Mouse (Mus musculus) hindbrain, embryonic 14.5 days (tissue): ENCODE data around the gene Ksr1. TPM values are rescaled to one million over a fixed set of nuclear protein-coding genes. Genes with fewer than 3 reads are reported as not detected.

Experiments
- ATAC-seq: fragments of 200-750 bp; cut with Nextera tagmentation; 2 replicates; pipeline ENCODE4 v1.8.0; 2017; ENCODE audit warnings: moderate number of reproducible peaks, mild to moderate bottlenecking, moderate TSS enrichment, moderate library complexity; ENCODE audit not compliant: low FRiP score
- DNase-seq: peaks from one replicate; pipeline ENCODE4 v3.0.0-alpha.2; 2015; ENCODE audit warnings: low spot score
- H3K27ac ChIP-seq: fragments of 300-500 bp; sonication (generic); 2 replicates; pipeline ENCODE4 v1.5.1; 2014; ENCODE audit warnings: mild to moderate bottlenecking, moderate library complexity
- H3K27me3 ChIP-seq: fragments of 300-500 bp; sonication (generic); 2 replicates; pipeline ENCODE4 v1.6.1; 2014; ENCODE audit warnings: mild to moderate bottlenecking, low read length, mixed read lengths; ENCODE audit not compliant: control insufficient read depth, insufficient read depth
- H3K36me3 ChIP-seq: fragments of 300-500 bp; sonication (generic); replicated peaks from 2 replicates; pipeline ENCODE4 v1.6.1; 2014; ENCODE audit not compliant: control insufficient read depth, insufficient read depth
- H3K4me1 ChIP-seq: fragments of 300-500 bp; sonication (generic); replicated peaks from 2 replicates; pipeline ENCODE4 v1.6.1; 2014; ENCODE audit warnings: antibody characterized with exemption, low read length, mixed read lengths; ENCODE audit not compliant: control insufficient read depth, insufficient read depth
- H3K4me2 ChIP-seq: fragments of 300-500 bp; sonication (generic); replicated peaks from 2 replicates; pipeline ENCODE4 v1.6.1; 2014; ENCODE audit warnings: mild to moderate bottlenecking, moderate library complexity
- H3K4me3 ChIP-seq: fragments of 300-500 bp; sonication (generic); replicated peaks from 2 replicates; pipeline ENCODE4 v1.5.1; 2014; ENCODE audit warnings: mild to moderate bottlenecking, low read length
- H3K9ac ChIP-seq: fragments of 300-500 bp; sonication (generic); 2 replicates; pipeline ENCODE4 v1.6.1; 2014
- H3K9me3 ChIP-seq: fragments of 300-500 bp; sonication (generic); 2 replicates; pipeline ENCODE4 v1.6.1; 2016; ENCODE audit warnings: low read length; ENCODE audit not compliant: control insufficient read depth
- WGBS: fragments of 180-500 bp; shearing (Covaris S2); extraction: QIAGEN DNeasy Blood & Tissue Kit; methylation state at CpG from one replicate; pipeline ENCODE4 v1.1.7; 2014; 5-methylcytosine and 5-hydroxymethylcytosine counted together
- polyA plus RNA-seq: library from polyadenylated mRNA; unstranded; fragments of >200 nt; fragmentation: Nextera tagmentation; extraction: Ambion mirVana; gene quantifications from 2 replicates; pipeline ENCODE4 v1.2.1, GENCODE M21; 2014

Ksr1 gene
- polyA plus RNA-seq, 1 experiment from 2014 or later: 7.7 TPM

- 59% methylated on average over 5 of the region's 5 CpGs for WGBS
- ATAC-seq: no peak
- H3K4me2 ChIP-seq: no peak overlapping the region
- H3K27me3 ChIP-seq: no peaks in the 10 kb centered on the region
- H3K4me3 ChIP-seq: no peak overlapping the region
- peaks cover 21% of the 10 kb centered on the region for H3K4me1 ChIP-seq
- DNase-seq: no peak
- no peak overlapping the region for H3K27ac ChIP-seq
- no peak overlapping the region for H3K9ac ChIP-seq
- no peaks in the 10 kb centered on the region for H3K36me3 ChIP-seq
- no peaks in the 10 kb centered on the region for H3K9me3 ChIP-seq
Measured at GRCm38 (mm10) chr11:79118918-79119377, 27.3 kb downstream of the Ksr1 start.

GRCm38 (mm10) chr11:79116665-79117064 is 29.5 kb downstream of the Ksr1 start:
- peaks cover 21% of the 10 kb centered on the region for H3K4me1 ChIP-seq

GRCm38 (mm10) chr11:79115659-79116058 is 30.5 kb downstream of the Ksr1 start:
- Histone ChIP-seq H3K4me2 (no peak overlapping the region), H3K9me3 (no peaks in the 10 kb centered on the region), H3K4me1 (peaks cover 21% of the 10 kb centered on the region), H3K4me3 (no peak overlapping the region), H3K27me3 (no peaks in the 10 kb centered on the region), H3K36me3 (no peaks in the 10 kb centered on the region), H3K9ac (no peak overlapping the region), H3K27ac (no peak overlapping the region)
- DNase-seq (no peak), ATAC-seq (no peak)
- 77% methylated on average over 8 of the region's 8 CpGs for WGBS

More at GRCm38 (mm10) chr11:79116665-79117064, 29.5 kb downstream of the Ksr1 start:
- ATAC-seq: peak; percentile 74; the same call in 1 of the 2 replicates
- H3K4me2 ChIP-seq: no peak overlapping the region
- peak; percentile 46 for DNase-seq
- H3K4me3 ChIP-seq: no peak overlapping the region
- no peaks in the 10 kb centered on the region for H3K27me3 ChIP-seq
- no peak overlapping the region for H3K9ac ChIP-seq
- WGBS: 6% methylated on average over 9 of the region's 9 CpGs
- H3K9me3 ChIP-seq: no peaks in the 10 kb centered on the region
- H3K36me3 ChIP-seq: no peaks in the 10 kb centered on the region
- 0 out of 2 replicates have a peak overlapping the region, but pooled peaks have one; percentile 12 for H3K27ac ChIP-seq

GRCm38 (mm10) chr11:79114061-79114460 is 32.1 kb downstream of the Ksr1 start:
- H3K36me3 ChIP-seq: no peaks in the 10 kb centered on the region
- H3K4me3 ChIP-seq: no peak overlapping the region
- peaks cover 21% of the 10 kb centered on the region for H3K4me1 ChIP-seq
- H3K9me3 ChIP-seq: no peaks in the 10 kb centered on the region
- DNase-seq (no peak), ATAC-seq (no peak)
- no peak overlapping the region for H3K4me2 ChIP-seq
- no peaks in the 10 kb centered on the region for H3K27me3 ChIP-seq
- no peak overlapping the region for H3K27ac ChIP-seq
- H3K9ac ChIP-seq: no peak overlapping the region
- 60% methylated on average over 6 of the region's 6 CpGs for WGBS

GRCm38 (mm10) chr11:79113397-79113796 is 32.8 kb downstream of the Ksr1 start:
- no peak for DNase-seq
- 86% methylated on average over 4 of the region's 4 CpGs for WGBS
- H3K4me1 ChIP-seq: peaks cover 21% of the 10 kb centered on the region
- no peak overlapping the region for H3K9ac ChIP-seq
- H3K4me2 ChIP-seq: no peak overlapping the region
- ATAC-seq: no peak
- no peaks in the 10 kb centered on the region for H3K9me3 ChIP-seq
- no peak overlapping the region for H3K4me3 ChIP-seq
- H3K36me3 ChIP-seq: no peaks in the 10 kb centered on the region
- no peaks in the 10 kb centered on the region for H3K27me3 ChIP-seq
- H3K27ac ChIP-seq: no peak overlapping the region

- no peak for DNase-seq
- ATAC-seq: no peak
Measured at GRCm38 (mm10) chr11:79112559-79113302, 33.5 kb downstream of the Ksr1 start.

GRCm38 (mm10) chr11:79111864-79112558 is 34.2 kb downstream of the Ksr1 start:
- DNase-seq: no peak
- Histone ChIP-seq H3K27ac (no peak overlapping the region), H3K4me1 (peaks cover 17% of the 10 kb centered on the region), H3K4me3 (no peak overlapping the region), H3K27me3 (no peaks in the 10 kb centered on the region), H3K9me3 (no peaks in the 10 kb centered on the region), H3K36me3 (no peaks in the 10 kb centered on the region), H3K9ac (no peak overlapping the region), H3K4me2 (no peak overlapping the region)
- ATAC-seq: no peak
- 90% methylated on average over 10 of the region's 10 CpGs for WGBS

More at GRCm38 (mm10) chr11:79112559-79113302, 33.5 kb downstream of the Ksr1 start:
- Histone ChIP-seq H3K36me3 (no peaks in the 10 kb centered on the region), H3K27me3 (no peaks in the 10 kb centered on the region), H3K4me3 (no peak overlapping the region), H3K4me1 (peaks cover 21% of the 10 kb centered on the region), H3K9me3 (no peaks in the 10 kb centered on the region), H3K27ac (no peak overlapping the region), H3K4me2 (no peak overlapping the region), H3K9ac (no peak overlapping the region)
- WGBS: 78% methylated on average over 19 of the region's 19 CpGs

- Histone ChIP-seq H3K4me2 (no peak overlapping the region), H3K9me3 (no peaks in the 10 kb centered on the region), H3K27ac (no peak overlapping the region), H3K9ac (no peak overlapping the region), H3K4me1 (peaks cover under 1% of the 10 kb centered on the region; the same call in 1 of the 2 replicates), H3K36me3 (no peaks in the 10 kb centered on the region), H3K27me3 (no peaks in the 10 kb centered on the region), H3K4me3 (no peak overlapping the region)
- WGBS: 80% methylated on average over 4 of the region's 4 CpGs
- DNase-seq: no peak
- no peak for ATAC-seq
Measured at GRCm38 (mm10) chr11:79110446-79110845, 35.8 kb downstream of the Ksr1 start.

GRCm38 (mm10) chr11:79107934-79108333 is 38.3 kb downstream of the Ksr1 start:
- H3K9me3 ChIP-seq: no peaks in the 10 kb centered on the region
- H3K9ac ChIP-seq: no peak overlapping the region
- WGBS: 93% methylated on average over 11 of the region's 11 CpGs
- H3K4me3 ChIP-seq: no peak overlapping the region
- DNase-seq (no peak), ATAC-seq (no peak)
- H3K4me2 ChIP-seq: no peak overlapping the region
- H3K36me3 ChIP-seq: no peaks in the 10 kb centered on the region
- H3K27me3 ChIP-seq: no peaks in the 10 kb centered on the region
- H3K27ac ChIP-seq: no peak overlapping the region
- peaks cover 5% of the 10 kb centered on the region; the same call in 1 of the 2 replicates for H3K4me1 ChIP-seq
